Mouse (Mus musculus): ENCODE measurements around the gene H2-DMb2. TPM values are rescaled to one million over a fixed set of nuclear protein-coding genes. Genes with fewer than 3 reads are reported as not detected.

H2-DMb2 gene
- total RNA-seq, 2 experiments from 2014 or later, result 0.77 to 0.96 TPM

DNA sequence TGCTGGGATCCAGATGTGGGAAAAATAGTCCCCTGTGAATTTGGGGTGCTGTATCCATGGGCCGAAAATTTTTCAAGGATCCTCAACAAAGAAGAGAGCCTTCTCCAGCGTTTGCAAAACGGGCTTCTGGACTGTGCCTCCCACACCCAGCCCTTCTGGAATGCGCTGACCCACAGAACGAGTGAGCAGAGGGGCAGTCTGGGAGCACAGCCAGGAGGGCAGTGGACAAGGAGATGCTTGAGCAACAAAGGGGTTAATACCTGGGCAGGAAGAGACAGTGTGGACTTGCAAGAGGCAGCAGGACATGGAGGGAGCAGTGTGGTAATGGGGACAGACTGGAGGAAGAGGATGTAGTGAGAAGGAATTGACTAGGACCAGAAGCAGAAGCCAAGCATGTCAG is 12.4 kb downstream of the H2-DMb2 start:
- Histone ChIP-seq H3K4me3 (no peak overlapping the region), H3K27ac (no peak overlapping the region)
- DNase-seq (ENCODE audit: low spot score in 2 of 2), result no peak
- no peak for TF ChIP-seq CTCF (conservative IDR thresholded peaks at IDR 0.05)

DNA sequence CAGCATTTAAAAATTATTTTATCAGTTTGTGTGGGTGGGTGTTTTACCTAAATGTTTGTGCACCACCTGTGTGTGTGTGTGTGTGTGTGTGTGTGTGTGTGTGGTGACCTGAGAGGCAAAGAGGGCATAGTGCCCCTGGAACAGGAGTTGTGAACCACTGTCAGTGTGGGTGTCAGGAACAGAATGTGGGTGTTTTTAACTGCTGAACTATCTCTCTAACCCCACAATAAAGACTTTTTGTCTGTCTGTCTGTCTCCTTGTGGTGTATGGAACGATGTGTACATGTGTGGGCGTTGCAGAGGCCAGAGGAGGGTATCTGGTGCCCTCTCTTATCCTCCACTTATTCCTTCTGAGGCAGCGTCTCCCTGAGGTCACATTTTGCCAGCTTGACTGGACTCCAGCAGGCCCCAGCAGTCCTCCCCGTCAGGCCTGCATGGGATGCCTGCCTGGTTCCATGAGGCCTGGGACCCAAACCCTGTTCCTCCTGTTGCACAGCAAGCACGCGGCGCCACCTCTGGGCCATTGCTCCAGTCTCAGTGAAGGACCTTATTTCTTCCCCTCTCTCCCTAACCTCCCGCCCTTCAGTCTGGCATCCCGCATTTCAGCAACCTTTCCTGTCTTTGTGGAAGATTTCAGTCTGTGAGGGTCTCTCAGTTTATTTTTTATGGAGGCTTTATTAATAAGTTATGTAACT is 21.2 kb downstream of the H2-DMb2 start:
- peak; percentile 62 for TF ChIP-seq CTCF (conservative IDR thresholded peaks at IDR 0.05)
- Histone ChIP-seq H3K4me3 (no peak overlapping the region), H3K27ac (no peak overlapping the region)
- no peak for DNase-seq (ENCODE audit: low spot score in 2 of 2)

DNA sequence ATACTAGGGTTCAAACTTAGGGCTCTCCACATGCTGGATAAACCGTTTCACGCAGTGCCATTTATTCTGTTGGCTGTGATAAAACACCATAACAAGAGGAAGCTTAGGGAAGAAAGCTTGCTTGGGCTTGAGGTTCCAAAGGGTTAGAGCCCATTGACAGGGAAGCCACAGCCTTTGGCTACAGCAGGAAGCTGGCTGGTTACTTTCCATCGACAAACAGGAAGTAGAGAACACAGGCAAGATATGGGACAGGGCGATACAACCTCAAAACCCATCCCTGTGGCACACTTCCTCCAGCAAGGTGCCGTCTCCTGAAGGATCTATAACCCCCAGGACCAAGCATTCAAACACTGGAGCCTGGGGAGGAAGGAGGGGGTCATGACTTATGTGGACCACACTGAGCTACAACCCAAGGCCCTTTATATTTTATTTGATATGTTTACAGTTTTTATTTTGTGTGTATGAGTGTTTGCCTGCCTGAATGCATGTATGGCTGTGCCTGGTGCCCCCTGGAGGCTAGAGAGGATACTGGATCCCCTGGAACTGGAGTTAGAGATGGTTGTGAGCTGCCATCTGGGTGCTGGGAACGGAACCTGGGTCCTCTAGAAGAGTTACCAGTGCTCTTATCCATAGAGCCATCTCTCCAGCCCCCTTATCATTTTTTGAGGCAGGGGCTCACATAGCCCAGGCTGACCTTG is 22.1 kb downstream of the H2-DMb2 start:
- no peak for DNase-seq (ENCODE audit: low spot score in 2 of 2)
- Histone ChIP-seq H3K4me3 (no peak overlapping the region), H3K27ac (no peak overlapping the region)
- TF ChIP-seq CTCF (conservative IDR thresholded peaks at IDR 0.05), result peak; percentile 59

DNA sequence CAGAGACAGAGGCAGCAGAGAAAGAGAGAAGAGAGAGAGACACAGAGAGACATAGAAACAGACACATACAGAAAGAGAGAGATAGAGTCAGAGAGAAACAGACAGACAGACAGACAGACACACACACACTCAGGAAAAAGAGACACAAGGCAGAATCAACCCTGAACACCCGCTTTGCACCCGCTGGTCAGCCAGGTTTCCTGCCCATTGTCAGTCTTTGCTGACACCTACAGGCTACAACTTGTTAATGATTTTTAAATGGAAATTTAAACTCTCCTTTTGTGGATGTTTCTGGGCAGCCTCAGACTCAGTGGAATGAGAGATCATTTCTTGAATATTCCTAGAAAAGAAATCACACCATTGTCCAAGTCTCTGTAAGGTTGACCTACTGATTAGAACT is 26.2 kb downstream of the H2-DMb2 start:
- Histone ChIP-seq H3K27ac (no peak overlapping the region), H3K4me3 (no peak overlapping the region)
- peak; percentile 24 to 43 for DNase-seq (ENCODE audit: low spot score in 2 of 2)
- TF ChIP-seq CTCF (conservative IDR thresholded peaks at IDR 0.05), result peak; percentile 86

DNA sequence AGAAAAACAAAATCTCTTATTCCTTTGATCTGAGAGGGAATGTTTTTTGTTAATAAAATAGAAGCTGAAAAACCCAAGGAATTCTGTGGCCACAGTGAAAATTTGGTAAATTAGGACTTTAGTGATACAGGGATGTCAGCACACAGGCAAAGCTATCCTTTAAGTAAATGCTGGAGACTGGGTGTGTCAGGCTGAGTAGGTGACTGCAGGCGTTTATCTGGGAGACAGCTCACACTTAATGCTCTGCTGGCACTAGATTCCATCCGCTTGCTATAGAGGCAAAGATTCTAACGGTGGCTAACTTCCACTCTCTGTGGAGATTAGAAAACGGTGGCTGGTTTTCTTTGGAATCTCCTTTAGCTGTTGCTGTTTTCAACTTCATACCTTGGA is 27.4 kb downstream of the H2-DMb2 start:
- H3K4me3 ChIP-seq, result no peak overlapping the region
- DNase-seq (ENCODE audit: low spot score in 2 of 2), result no peak
- no peak overlapping the region for H3K27ac ChIP-seq
- no peak for TF ChIP-seq CTCF (conservative IDR thresholded peaks at IDR 0.05)

DNA sequence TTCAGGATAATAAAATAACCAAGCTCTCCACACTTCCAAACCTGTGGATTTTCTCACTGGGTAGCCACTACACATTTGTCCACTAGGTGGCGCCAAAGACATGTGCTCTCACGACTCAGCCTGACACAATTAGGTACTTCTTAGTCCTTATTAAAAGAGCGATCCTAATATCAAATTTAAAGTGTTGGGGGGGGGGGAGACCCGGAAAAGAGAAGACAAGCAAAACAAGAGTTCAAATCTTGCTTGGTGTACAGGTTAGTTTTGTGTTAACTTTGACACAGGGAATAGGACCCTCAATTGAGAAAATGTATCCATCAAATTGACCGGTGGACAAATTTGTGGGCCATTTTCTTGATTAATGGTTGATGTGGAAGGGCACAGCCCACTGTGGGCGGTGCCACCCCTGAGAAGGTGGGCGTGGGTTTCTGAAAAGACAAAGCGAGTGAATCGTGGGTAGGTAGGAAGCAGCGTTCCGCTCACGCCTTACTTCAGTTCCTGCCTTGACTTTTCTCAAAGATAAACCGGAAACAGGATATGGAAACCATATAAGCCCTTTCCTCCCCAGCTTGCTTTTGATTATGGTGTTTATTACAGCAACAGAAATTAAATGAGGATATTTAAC is 27.9 kb downstream of the H2-DMb2 start:
- TF ChIP-seq CTCF (conservative IDR thresholded peaks at IDR 0.05), result peak; percentile 89
- H3K4me3 ChIP-seq, result no peak overlapping the region
- DNase-seq (ENCODE audit: low spot score in 2 of 2), result peak; percentile 69 to 89
- no peak overlapping the region for H3K27ac ChIP-seq

DNA sequence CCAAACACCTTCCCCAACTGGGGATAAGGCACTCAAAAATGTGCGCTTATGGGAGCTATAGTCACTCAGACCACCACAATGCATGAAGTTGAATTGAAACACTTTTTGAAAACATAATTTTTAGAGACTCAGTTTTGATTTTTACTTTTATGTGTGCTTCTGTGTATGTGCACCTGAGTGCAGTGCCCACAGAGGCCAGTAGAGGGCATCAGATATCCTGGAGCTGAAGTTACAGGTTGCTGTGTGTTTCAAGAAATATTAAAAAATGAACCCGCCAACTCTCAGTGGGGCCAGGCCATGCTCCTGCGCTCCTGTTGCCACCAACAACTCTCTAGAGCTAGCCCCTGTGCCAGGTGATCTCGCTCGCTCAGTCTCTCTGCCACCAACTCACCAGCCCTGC is 29.4 kb downstream of the H2-DMb2 start:
- DNase-seq (ENCODE audit: low spot score in 2 of 2), result no peak
- peak; percentile 50 for TF ChIP-seq CTCF (conservative IDR thresholded peaks at IDR 0.05)
- no peak overlapping the region for H3K27ac ChIP-seq

DNA sequence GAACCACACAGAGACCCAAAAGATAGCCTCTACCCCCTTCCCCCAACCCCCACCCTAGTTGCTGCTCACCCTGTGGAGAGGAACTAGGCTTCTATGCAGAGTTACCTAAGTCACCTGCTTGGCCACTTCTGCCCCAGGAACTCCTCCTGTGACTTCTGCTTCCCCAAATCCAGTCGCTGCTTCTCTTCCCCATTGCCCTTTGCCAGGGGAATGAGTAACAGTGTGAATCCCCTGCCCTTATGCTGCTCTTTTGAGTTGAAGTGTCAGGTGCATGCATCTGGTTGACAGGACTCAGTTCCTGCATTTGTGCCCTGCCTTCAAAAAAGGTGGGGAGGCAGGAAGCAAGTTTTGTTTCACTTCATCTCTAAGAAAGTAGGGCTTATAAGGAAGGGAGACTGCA is 31.0 kb downstream of the H2-DMb2 start:
- H3K27ac ChIP-seq, result no peak overlapping the region
- no peak for TF ChIP-seq CTCF (conservative IDR thresholded peaks at IDR 0.05)
- no peak overlapping the region for H3K4me3 ChIP-seq
- no peak for DNase-seq (ENCODE audit: low spot score in 2 of 2)

More for the DNA sequence above, 29.4 kb downstream of the H2-DMb2 start:
- H3K4me3 ChIP-seq, result no peak overlapping the region

DNA sequence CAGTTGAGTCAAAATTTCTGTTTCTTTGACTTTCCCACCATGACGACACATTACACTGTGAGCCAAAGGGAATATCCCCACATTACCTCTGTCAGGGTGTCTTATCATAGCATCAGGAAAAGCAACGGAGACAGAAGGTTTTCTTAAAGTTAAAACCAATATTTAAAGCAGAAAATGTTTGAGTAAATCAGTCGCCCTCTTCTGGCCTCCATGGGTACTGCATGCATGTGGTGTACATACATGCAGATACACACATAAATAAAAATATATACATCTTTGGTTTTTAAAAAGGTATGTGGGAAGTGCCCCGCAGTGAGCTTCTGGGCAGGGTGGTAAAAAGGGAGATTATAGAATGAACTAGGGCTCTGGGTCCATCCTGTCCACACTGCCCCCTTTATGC is 34.1 kb downstream of the H2-DMb2 start:
- H3K27ac ChIP-seq, result no peak overlapping the region
- TF ChIP-seq CTCF (conservative IDR thresholded peaks at IDR 0.05), result peak; percentile 61
- H3K4me3 ChIP-seq, result no peak overlapping the region
- DNase-seq (ENCODE audit: low spot score in 2 of 2), result no peak

DNA sequence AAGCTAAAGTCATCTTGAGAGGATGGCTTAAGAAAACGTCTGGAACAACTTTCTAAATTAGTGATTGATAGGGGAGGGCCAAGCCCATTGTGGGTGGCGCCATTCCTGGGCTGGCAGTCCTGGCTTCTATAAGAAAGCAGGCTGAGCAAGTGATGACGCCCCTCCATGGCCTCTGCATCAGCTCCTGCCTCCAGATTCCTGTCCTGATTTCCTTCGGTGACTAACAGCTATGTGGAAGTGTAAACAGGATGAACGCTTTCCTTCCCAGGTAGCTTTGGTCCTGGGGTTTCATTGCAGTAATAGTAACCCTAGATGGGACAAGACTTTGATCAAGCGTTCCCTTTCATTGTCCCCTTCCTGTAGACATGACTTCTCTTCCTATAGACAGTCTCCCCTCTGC is 35.9 kb downstream of the H2-DMb2 start:
- no peak for TF ChIP-seq CTCF (conservative IDR thresholded peaks at IDR 0.05)
- Histone ChIP-seq H3K27ac (no peak overlapping the region), H3K4me3 (no peak overlapping the region)
- no peak for DNase-seq (ENCODE audit: low spot score in 2 of 2)

DNA sequence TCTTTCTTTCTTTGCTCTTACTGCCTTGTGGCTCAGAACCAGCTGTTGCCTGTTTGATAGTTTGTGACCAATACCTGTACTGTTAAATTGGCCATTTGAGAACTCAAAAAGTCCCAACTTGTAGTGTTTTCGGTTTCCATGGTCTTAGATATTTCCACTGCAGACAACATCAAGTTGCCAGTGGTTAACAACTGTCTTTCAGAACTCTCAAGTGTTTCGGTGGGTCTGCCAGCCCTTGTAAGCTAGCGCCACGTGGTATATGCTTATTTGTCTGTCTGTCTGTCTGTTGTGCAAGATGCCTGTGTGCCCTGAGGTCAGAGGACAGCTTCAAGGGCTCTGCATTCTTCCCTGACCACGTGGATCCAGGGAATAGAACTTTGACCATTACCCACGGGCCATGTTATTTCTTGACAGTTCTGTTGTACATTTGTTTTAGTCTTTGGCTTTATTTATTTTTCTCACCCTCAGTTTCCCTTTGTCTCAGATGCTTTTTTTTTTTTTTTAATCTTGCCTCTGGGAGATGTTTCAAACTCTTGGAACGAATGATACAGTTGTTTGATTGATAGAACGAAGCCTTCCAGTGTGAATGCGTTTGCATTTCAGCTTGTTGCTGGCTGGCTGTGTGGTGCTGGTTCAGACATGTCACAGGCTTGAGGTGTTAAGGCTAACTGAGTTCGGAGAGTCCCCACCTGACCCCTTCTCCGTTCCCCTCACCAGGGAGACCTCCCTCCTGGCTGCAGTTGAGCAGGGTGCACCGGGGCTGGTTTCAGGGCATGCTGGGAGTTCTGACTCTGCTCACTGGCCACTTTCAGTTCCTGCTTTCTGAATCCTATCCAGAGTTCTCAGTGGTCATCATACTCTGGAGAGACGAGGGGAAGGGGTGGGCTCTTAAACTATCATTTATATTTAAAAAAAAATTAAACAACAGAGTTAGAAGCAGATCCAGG is 37.1 kb downstream of the H2-DMb2 start:
- TF ChIP-seq CTCF (conservative IDR thresholded peaks at IDR 0.05), result no peak
- Histone ChIP-seq H3K4me3 (no peak overlapping the region), H3K27ac (no peak overlapping the region)
- no peak for DNase-seq (ENCODE audit: low spot score in 2 of 2)

DNA sequence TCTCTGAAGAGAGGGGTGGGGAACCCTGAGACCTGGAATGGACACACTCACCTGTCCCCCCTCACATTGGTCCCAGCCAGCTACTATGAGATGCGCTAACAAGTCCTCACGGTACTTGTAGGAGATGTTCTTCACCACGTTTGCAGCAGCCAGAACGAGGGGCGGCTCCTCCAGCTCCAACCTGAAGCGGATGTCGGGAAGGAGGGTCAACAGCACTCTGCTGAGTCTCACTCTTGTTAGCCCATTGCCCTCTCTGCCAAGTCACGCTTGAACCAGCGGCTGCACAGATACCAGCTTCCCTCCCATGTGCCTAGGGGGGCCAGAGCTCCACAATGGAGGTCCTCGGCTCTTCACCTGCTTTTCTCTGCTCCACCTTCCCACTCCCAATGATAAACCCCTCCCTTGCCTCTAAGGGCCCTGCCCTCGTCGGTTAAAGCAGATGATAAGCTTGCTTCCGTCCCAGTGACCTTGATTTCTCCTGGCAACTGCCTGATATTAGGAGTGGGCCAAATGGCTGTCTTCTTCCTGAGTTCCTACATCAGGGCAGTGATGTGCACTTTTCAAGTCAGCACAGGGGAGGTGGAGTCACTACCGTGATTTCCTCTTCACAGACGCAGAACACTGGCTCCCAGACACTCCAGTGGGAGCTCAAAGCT is 40.6 kb downstream of the H2-DMb2 start:
- no peak for DNase-seq (ENCODE audit: low spot score in 2 of 2)
- no peak overlapping the region for H3K27ac ChIP-seq
- no peak overlapping the region for H3K4me3 ChIP-seq
- no peak for TF ChIP-seq CTCF (conservative IDR thresholded peaks at IDR 0.05)
